Mouse (Mus musculus): Measurements from ENCODE around the gene Lrrc4c.

The Lrrc4c gene

DNA sequence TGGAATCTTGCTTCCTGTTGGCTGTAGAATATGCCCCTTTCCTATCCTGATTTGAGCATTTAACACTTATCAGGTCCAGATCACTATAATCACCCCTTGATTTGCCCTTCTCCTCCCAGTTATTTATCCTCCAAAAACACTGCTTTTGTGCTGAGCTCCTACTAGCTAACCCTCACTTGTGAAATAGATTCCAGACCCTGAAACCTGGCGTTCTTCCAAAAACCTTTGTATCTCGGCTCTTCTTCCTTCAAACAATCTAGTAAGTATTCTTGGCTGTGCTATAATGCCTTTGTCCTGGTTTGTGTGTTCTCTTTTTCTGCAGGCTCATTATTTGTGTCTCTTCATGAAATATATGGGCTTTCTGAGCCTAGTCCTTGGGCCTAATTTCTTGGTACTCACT is 1167.6 kb downstream of the Lrrc4c start:
- no peak for DNase-seq

- no peak for DNase-seq
Measured at GRCm38 (mm10) chr2:97487567-97487966, 1169.6 kb downstream of the Lrrc4c start.

DNA sequence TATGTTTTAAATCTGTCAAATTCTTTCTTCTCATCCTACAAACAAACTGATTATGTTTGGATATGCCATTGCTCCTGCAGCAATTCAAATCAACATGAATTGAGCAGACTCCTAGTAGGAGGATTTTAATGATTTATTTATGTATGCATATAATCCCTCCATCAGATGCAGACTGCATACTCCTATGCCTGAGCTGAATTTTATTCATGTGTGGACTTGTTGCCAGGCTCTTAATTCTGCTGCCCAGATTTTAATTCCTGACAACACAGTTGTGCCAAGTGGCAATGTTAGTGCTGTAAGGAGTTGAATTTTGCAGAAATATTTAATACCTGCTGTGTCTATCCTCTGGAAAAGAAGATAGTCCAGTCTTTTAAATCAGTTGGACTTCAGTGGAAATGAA is 1179.1 kb downstream of the Lrrc4c start:
- DNase-seq: no peak

- DNase-seq: no peak
Measured at GRCm38 (mm10) chr2:97502501-97502900, 1184.5 kb downstream of the Lrrc4c start.

GRCm38 (mm10) chr2:97504902-97505301 is 1186.9 kb downstream of the Lrrc4c start:
- no peak for DNase-seq

- no peak for DNase-seq
Measured at GRCm38 (mm10) chr2:97524256-97524922, 1206.4 kb downstream of the Lrrc4c start.

DNA sequence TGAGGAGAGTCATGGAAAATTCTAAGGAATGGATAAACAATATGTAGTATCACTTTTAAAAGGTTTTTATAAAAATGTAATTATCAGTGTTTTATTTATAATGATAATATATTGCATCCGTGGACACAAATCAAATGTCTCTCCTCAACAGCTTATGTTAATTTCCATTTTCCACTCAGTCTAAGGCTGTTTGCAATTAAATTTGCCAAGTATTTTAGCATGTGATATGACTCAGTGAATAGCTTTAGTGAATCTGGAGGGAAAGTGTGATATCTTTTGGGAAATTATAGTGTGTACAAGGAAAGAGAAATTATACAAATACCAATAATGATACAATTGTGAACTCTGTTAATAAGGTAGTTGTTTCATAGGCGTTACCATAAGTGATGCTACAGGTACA is 1207.1 kb downstream of the Lrrc4c start:
- DNase-seq: no peak

- no peak for DNase-seq
Measured at GRCm38 (mm10) chr2:97530622-97531021, 1212.7 kb downstream of the Lrrc4c start.

- no peak for DNase-seq
Measured at GRCm38 (mm10) chr2:97543691-97544672, 1226.0 kb downstream of the Lrrc4c start.

DNA sequence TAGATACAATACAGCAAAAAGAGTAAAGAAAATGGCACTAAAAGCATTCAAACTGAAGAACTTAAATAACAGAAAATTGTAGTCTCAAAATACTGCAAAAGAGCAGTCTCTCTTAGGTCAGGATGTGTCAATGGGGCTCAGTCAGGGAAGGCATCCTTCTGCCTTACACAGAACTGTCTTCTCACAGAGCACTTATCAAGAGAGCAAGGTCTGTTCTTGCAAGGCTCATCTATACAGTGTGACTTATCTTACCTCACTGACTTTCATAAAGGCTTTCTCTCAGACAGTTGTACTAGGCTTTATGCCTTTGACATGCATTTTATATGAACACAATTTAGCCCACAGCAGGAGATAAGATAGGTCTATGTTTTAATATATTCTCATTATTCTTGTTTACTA is 1226.7 kb downstream of the Lrrc4c start:
- DNase-seq: no peak

DNA sequence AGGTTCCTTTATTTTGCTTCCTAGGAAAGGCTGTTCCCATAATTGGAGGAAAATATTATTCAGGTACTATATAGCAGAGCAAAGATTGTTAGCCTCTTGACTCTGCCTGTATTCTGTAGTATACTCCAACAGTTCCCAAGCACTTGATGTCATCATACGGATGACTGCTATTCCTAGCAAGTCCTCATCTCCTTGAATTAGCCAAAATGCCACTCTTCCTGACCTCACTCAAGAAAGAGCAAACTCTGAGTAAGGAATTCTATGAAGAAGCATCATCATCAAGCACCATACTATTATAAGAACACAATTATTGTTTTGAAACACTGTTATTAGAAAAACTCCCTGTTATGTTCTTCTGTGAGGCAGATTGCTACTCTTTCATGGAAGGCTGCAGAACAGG is 1228.0 kb downstream of the Lrrc4c start:
- no peak for DNase-seq

DNA sequence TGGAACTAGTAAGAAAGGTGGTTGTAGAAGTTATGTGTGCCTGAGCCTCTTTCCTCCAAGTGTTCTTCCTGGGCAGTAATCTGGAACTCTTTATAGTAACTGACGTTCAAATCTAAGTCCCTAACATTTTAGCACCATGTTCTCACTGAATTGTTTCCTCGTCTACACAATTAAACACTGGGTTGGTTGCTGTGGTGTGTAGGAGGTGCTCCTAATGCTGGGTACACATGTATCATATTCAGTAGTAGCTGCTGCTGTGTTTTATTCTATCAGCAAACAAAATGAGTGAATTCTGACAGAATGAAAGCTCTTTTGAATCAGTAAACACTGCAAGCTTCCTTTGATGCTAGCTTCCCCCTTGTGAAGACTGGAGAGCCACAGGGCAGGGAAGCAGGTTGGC is 1246.5 kb downstream of the Lrrc4c start:
- DNase-seq: no peak

DNA sequence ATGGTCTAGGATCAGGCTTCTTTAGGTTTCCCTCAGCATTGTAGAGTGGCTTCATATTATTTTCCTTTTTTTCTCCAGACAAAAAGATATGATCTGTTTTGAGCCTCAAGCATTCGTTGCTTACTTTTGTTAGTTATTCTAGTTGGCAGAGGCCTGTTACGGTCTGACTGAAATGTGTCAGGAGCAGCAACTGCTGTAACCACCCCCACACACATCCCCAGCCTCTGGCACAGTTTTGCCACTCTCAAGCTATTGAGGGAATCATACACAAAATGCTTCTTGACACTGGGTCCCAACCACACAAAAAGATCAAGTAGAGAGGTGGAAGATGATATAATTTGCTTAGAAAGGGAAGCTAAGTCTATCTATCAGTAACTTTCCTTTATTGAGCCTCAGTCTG is 1251.0 kb downstream of the Lrrc4c start:
- no peak for DNase-seq

DNA sequence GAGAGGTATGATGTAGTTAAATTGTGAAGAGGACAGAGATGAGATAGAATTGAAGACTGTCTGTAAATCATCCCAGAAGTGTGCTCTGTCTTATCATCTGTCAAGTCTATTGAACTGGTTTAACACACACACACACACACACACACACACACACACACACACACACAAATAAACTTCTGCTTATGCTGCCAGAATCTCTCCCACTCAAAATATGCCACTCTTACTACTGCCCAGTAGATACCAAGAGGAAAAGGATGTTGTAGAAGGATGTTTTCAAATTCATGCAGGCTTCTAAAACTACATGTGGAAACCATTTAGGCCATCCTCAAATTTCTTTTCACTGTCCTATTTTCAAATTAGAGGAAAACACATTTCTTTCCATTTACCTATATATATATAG is 1257.0 kb downstream of the Lrrc4c start:
- DNase-seq: no peak

GRCm38 (mm10) chr2:97581132-97581531 is 1263.2 kb downstream of the Lrrc4c start:
- DNase-seq: no peak

GRCm38 (mm10) chr2:97586322-97586721 is 1268.4 kb downstream of the Lrrc4c start:
- no peak for DNase-seq

DNA sequence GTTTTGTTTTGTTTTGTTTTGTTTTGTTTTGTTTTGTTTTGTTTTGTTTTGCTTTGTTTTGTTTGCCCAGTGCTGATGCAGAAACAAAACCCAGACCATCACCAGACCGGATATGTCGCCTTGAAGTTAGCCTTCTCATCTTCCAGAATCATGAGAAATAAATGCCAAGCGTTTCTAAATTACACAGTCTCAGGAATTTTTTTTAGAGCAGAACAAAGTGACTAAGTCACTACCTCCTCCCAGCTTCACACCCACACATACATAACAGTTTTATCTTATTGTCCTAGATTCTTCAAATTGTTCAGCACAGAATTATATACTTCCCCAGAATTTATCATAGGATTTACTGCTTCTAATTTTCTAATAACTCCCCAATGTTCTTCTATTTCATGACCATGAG is 1272.6 kb downstream of the Lrrc4c start:
- DNase-seq: no peak

DNA sequence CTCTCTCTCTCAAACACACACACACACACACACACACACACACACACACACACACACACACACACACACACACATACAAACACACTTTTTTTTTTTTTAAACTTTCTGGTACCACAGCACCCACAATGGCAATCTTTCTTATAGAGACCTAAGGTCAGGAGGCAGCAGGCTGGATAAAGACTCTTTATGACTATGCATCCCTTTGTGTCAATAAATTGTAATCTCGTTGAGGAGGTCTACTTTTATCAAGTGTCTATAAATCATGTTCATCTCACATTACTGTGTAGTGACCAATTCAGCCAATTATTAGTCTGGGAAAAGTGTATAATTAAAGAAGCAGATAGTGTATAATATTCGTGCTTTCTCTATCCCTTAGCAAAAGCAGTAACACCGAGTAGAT is 1286.2 kb downstream of the Lrrc4c start:
- no peak for DNase-seq

DNA sequence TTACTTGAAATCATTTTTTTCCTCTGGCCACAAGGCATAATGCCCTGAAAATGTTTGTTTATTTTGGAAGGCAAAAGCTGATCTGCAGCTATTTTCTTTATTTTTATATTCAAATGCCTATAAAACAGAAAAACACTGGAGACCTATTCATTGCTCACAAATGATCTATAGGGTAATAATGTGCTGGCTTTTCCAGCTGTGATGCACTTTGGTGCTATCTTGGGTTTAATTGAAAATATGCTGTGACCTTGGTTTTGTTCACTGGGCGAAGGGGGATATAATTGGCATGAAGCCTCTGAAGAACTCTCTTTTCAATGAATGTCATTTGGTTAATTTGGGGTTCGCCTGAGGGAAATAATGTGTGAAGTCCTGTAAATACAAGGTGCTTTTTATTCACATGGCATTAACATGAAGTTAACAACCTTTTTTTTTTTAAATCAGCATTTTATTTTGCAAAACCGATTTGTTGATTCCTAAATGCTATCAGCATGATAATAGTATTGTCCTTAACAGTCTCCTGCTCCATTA is 1286.8 kb downstream of the Lrrc4c start:
- no peak for DNase-seq

GRCm38 (mm10) chr2:97609436-97609835 is 1291.5 kb downstream of the Lrrc4c start:
- DNase-seq: no peak

GRCm38 (mm10) chr2:97610566-97610965 is 1292.6 kb downstream of the Lrrc4c start:
- no peak for DNase-seq

DNA sequence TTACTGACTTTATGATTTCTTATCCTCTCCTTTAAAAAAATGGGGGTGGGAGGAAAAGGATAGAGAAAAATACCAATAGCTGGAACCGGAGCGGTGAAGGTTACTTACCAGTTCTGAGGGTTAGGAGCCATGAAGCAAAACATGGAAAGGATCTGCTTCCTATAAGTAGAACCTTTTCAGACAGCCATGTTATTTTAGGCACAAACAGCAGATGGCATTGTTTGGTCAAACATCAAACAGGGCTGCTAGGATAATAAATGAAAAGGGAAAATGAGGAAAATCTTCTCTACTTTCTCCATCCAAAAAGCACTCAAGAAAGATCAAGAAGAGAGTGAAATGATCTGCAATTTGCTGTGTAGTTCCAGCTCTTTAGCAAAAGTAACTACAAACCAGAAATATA is 1296.8 kb downstream of the Lrrc4c start:
- DNase-seq: no peak

GRCm38 (mm10) chr2:97618589-97618988 is 1300.6 kb downstream of the Lrrc4c start:
- DNase-seq: no peak

DNA sequence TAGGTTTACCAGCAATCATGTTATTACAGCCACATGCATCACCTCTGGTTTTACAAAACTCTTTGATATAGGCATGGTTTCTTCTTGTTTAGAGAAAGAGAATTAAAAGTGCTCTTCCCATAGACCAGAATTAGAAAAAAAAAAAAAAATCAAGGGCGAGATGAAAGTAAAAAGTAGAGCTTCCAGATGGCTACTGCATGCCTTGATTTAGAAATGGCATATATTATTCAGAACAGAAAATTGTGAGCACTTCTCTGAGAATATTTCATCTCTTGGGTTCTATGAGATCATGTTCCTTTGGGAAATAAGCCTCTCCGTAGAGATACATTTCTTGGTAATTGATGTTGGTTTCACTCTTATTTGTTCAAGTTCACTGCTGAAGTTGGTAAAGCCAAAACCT is 1322.0 kb downstream of the Lrrc4c start:
- no peak for DNase-seq

Data from kidney, adult 11 months (tissue).